Mouse (Mus musculus) cortical plate, adult 2 months (tissue): ENCODE measurements around the gene Nrarp. TPM values are rescaled to one million over a fixed set of nuclear protein-coding genes. Genes with fewer than 3 reads are reported as not detected.
A peak's percentile ranks its signal among the peaks of the same experiment; 100 is the strongest.

Experiments used
- H3K27ac ChIP-seq: fragments of 200-500 bp; 2 replicates; pipeline ENCODE4 v1.5.1; 2012; ENCODE audit warnings: low read length, control low read depth, inconsistent platforms; ENCODE audit not compliant: insufficient read depth
- H3K4me1 ChIP-seq: fragments of 200-500 bp; 2 replicates; pipeline ENCODE4 v1.6.1; 2011; ENCODE audit warnings: low read length; ENCODE audit not compliant: control insufficient read depth, insufficient read depth
- H3K4me3 ChIP-seq: fragments of 200-500 bp; 2 replicates; pipeline ENCODE4 v1.5.1; 2011; ENCODE audit warnings: mild to moderate bottlenecking, low read length, control low read depth; ENCODE audit not compliant: insufficient read depth
- CTCF ChIP-seq: fragments of 200-500 bp; IDR thresholded peaks from 2 replicates; pipeline ENCODE4 v1.5.1; 2011; ENCODE audit warnings: mild to moderate bottlenecking, control low read depth, low read length; ENCODE audit not compliant: insufficient read depth; ENCODE audit errors: extremely low read depth
- POLR2A ChIP-seq: fragments of 200-500 bp; IDR thresholded peaks from 2 replicates; pipeline ENCODE4 v1.6.1; 2011; ENCODE audit warnings: mild to moderate bottlenecking, low read length, control low read depth; ENCODE audit not compliant: insufficient read depth; ENCODE audit errors: extremely low read depth
- polyA plus RNA-seq: library from polyadenylated mRNA; depleted of rRNA; stranded (reverse); fragments of >200 nt; gene quantifications from 2 replicates; pipeline ENCODE4 v1.2.3, GENCODE M21; 2012

The Nrarp gene
- polyA plus RNA-seq, 1 experiment = 24.2 TPM

DNA sequence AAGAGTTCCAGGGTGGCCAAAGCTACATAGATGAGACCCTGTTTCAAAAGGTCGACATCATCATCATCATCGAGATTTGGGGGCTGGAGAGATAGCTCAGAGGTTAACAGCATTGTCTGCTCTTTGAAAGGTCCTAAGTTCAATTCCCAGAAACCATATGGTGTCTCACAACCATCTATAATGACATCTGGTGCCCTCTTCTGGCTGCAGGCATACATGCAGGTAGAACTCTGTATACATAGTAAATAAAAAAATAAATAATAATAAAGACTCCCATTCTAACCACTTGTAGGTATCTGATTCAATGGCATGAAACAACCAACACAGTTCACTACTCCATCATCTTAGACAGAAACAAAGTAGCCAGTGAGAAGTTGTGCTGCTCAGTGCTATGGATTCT lies 23.6 kb upstream of the Nrarp start:
- no peak overlapping the region for H3K27ac ChIP-seq
- no peaks in the 10 kb centered on the region for H3K4me1 ChIP-seq
- no peak for TF ChIP-seq POLR2A
- no peak for TF ChIP-seq CTCF
- H3K4me3 ChIP-seq = no peak overlapping the region

DNA sequence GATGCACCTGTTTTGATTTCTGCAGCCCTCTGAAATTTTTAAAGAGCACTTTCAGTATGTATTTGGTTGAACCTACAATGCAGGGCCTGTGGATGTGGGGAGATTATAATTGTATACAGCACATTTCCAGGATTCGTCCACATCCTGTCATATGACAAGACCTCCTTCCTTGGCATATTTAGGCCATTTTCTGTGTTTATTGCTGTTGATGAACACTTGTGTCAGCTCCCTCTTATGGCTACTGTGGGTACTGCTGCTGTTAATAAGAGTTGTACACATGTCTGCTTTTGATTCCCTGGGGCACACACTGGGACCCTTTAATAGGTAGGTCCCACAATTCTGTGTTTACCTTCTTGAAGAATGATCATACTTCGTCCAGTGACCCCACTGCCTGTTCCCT lies 22.9 kb upstream of the Nrarp start:
- H3K4me1 ChIP-seq = no peaks in the 10 kb centered on the region
- H3K27ac ChIP-seq = no peak overlapping the region
- no peak overlapping the region for H3K4me3 ChIP-seq
- peak; percentile 14; the same call in 1 of the 2 replicates for TF ChIP-seq CTCF
- TF ChIP-seq POLR2A = no peak

DNA sequence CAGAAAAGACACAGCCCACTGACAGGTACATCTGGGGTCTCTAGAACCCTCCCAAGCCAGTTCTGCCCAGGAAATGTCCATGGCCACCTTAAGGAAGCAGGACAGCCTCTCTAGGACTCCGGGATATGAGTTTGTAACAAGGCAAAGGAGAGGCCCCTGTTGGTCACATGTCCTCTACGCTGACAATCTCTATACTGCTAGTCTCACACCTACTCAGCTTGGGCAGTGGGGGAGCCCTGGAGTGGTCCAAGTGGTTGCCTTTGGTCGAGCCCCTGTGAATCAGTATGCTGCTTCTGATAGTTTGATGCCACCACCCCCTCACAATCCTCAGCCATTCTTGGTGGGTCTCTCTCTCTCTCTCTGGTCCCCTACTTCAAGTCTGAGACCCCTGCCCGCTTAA lies 13.1 kb upstream of the Nrarp start:
- H3K27ac ChIP-seq = no peak overlapping the region; the same call in 1 of the 2 replicates
- H3K4me3 ChIP-seq = peak overlapping the region; percentile 12; the same call in 1 of the 2 replicates

DNA sequence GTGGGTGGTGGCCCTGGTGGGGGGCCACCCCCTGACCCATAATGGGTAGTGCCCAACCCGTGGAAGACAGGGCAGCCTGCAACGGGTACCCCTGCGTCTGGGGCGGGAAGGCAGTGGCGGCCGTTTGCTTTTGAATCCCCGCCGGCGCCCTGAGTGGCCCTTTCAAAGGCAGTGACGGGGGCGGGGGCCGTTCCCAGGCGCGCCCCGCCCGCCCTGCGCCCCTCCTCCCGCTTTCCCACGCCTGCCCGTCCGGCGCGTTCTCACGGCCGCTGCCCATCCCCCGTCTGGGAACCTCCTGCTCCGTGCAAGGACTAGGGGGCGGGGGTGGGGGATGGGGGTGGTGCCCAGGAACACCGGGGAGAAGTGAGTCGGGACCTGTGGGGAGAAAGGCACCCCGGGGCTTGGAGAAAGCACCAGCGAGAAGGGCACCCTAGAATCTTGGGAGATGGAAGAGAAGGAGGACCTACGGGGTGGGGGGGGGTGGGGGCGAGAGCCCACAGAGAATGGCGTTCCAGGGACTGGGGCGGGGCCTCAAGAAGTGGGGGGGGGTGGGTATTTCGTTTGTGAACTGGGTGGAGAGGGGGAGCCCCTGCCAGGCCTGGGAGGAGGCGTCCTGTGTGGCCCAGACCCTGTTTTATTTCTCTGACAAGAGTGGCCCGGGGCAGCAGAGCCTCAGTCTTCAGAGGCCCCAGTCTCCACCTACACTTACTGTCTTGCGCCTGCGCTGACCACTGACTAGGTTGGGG lies 12.5 kb upstream of the Nrarp start:
- Histone ChIP-seq H3K4me3 (peak overlapping the region; percentile 12; the same call in 1 of the 2 replicates), H3K4me1 (no peaks in the 10 kb centered on the region), H3K27ac (no peak overlapping the region; the same call in 1 of the 2 replicates)
- TF ChIP-seq CTCF = no peak
- TF ChIP-seq POLR2A = 0 out of 2 replicates have a peak, but pooled peaks have one; percentile 6

More for the DNA sequence above, 13.1 kb upstream of the Nrarp start:
- no peaks in the 10 kb centered on the region for H3K4me1 ChIP-seq
- no peak for TF ChIP-seq CTCF
- no peak for TF ChIP-seq POLR2A

DNA sequence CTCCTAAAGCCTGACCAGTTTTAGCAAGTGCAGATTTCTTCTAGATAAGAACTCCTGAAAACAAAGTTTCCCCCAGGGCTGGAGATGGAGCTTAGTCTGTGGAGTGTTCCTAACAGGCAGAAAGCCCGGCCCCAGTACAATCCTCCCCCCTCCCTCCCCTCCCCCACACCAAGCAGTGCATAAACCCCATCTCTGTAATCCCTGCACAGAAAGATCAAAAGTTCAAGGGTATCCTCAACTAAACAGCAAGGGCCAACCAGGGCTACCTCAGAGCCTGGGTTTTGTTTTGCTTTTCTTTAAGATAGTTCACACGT lies 11.9 kb upstream of the Nrarp start:
- TF ChIP-seq POLR2A = no peak
- no peak for TF ChIP-seq CTCF
- Histone ChIP-seq H3K4me1 (no peaks in the 10 kb centered on the region), H3K27ac (no peak overlapping the region), H3K4me3 (no peak overlapping the region; the same call in 1 of the 2 replicates)

DNA sequence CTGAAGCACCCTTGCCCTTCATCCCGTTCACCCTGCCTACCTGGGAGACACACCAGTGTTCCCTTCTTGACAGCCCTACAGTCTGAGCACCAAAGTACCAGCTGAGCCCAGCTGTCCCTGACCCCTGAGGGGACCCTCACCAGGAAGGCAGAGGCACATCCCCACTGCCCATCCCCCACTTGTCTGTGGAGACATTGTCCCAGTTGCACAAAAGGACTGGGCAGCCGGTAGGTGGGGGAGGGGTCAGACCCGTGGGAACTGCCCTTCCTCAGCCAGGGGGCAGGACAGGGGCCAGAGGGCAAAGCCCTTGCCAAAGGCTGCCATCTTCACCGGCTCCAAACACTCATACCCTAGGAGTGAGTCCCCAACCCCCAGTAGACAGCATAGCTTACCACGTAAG lies 10.8 kb upstream of the Nrarp start:
- Histone ChIP-seq H3K4me3 (no peak overlapping the region), H3K4me1 (no peaks in the 10 kb centered on the region), H3K27ac (no peak overlapping the region)
- no peak for TF ChIP-seq CTCF
- no peak for TF ChIP-seq POLR2A

DNA sequence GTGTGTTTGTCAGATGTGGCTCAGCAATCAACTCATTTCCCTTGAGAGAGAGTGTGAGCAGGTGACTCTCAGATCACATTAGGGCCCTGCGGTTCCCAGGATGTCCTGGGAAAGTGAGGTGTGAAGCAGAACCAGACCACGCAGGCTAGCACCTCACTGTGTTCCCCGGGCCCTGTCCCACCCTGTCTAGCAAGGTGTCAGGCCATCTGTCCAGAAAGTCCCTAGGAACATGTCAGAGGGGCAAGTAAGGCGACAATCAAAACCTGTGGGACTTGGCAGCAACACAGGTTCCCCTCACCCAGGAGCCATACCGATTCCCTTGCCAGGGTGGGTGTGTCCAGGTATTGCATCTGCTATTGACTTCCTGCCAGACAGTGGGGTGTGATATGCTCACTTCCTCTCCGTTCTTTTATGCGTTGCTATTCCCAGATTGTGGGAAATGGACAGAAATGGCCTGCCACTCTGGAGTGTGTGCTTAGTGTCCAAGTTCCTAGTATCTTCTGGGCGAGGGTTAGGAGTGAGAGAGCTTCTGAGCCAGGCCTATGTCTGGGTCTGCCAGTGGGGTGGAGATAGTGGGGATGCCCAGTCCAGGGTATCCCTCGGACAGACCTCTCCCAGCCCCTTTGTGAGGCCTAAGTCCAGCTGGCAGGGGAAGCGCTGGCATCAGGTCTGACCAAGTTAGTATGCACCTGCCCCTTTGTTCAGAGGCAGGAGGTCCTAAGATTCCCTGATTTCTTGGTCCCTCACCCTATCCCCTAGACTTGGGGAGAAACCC lies 10.0 kb upstream of the Nrarp start:
- no peaks in the 10 kb centered on the region for H3K4me1 ChIP-seq

DNA sequence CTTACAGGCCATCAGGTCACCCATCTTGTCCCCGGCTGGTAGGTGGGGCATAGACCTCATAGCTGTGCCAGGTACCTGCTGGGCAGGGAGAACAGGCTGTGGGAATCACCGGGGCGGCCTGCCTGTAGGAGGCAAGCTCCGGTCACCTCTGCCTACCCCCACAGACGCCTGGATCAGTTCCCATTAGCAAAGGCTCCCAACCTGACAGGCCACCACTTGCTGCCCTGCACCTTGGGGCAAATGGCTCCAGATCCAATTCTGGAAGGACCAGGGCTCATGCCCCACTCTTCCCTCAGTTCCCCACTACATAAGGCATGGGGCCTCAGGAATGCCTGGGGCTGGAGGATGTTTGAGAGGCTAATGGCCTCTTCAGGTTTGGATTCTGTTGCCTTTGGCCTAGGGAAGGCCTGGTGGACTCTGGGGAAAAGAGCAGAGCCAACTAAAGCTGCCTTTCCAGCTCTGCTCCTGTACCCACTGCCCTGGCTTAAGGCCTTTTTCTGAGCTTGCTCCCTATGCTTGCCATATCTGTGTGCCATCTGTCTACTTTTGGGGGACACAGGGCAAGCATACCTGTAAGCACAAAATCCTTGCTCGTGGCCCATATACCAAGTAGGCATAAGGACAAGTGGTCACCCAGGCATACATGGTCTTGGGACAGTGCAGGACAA lies 9.3 kb upstream of the Nrarp start:
- no peak overlapping the region for H3K27ac ChIP-seq
- TF ChIP-seq POLR2A = no peak
- TF ChIP-seq CTCF = no peak
- no peak overlapping the region for H3K4me3 ChIP-seq
- no peaks in the 10 kb centered on the region for H3K4me1 ChIP-seq

More for the DNA sequence above, 10.0 kb upstream of the Nrarp start:
- TF ChIP-seq POLR2A (no peak), CTCF (no peak)
- Histone ChIP-seq H3K4me3 (no peak overlapping the region), H3K27ac (no peak overlapping the region)

DNA sequence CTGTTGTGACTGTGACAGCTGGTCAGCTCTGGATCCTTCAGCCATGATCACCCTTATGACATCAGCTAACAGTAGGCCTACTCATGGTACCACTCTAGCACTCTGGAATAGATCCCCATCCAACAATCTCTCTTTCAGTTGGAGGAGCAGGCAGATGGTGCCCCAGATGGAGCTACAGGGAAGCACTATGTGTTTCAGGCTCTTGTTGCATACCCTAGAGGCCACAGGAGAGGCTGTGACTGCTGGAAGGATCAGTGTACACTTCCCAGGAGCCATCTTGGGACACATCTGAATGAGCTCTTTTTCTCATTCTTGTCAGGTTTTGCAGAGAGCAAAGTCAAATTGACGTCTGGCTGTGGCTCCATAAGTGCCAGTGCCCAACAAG lies 8.8 kb upstream of the Nrarp start:
- peaks cover 1% of the 10 kb centered on the region; the same call in 1 of the 2 replicates for H3K4me1 ChIP-seq
- H3K4me3 ChIP-seq = no peak overlapping the region
- H3K27ac ChIP-seq = no peak overlapping the region
- no peak for TF ChIP-seq POLR2A
- no peak for TF ChIP-seq CTCF
